Mouse (Mus musculus) liver, embryonic 11.5 days (tissue): Measurements from ENCODE around the gene Brwd3. TPM values are rescaled to one million over a fixed set of nuclear protein-coding genes. Genes with fewer than 3 reads are reported as not detected.
A peak's percentile ranks its signal among the peaks of the same experiment; 100 is the strongest.

Source experiments
- ATAC-seq: fragments of 200-750 bp; cut with Nextera tagmentation; replicated peaks from 2 replicates; pipeline ENCODE4 v1.8.0; 2017; ENCODE audit warnings: moderate number of reproducible peaks, mild to moderate bottlenecking, moderate TSS enrichment, moderate library complexity; ENCODE audit not compliant: low FRiP score
- DNase-seq: peaks from one replicate; pipeline ENCODE4 v3.0.0-alpha.2; 2017; ENCODE audit warnings: low spot score
- H3K27ac ChIP-seq: fragments of 300-500 bp; sonication (generic); 2 replicates; pipeline ENCODE4 v1.5.1; 2014; ENCODE audit warnings: mild to moderate bottlenecking, low read depth, low read length, control low read depth
- H3K27me3 ChIP-seq: fragments of 300-500 bp; sonication (generic); replicated peaks from 2 replicates; pipeline ENCODE4 v1.6.1; 2014; ENCODE audit warnings: low read length, mixed read lengths; ENCODE audit not compliant: control insufficient read depth, insufficient read depth
- H3K36me3 ChIP-seq: fragments of 300-500 bp; sonication (generic); 2 replicates; pipeline ENCODE4 v1.6.1; 2014; ENCODE audit warnings: mild to moderate bottlenecking, low read length, moderate library complexity, mixed read lengths; ENCODE audit not compliant: control insufficient read depth, insufficient read depth
- H3K4me1 ChIP-seq: fragments of 300-500 bp; sonication (generic); replicated peaks from 2 replicates; pipeline ENCODE4 v1.6.1; 2014; ENCODE audit warnings: low read length, mixed read lengths; ENCODE audit not compliant: control insufficient read depth, insufficient read depth
- H3K4me2 ChIP-seq: fragments of 300-500 bp; sonication (generic); 2 replicates; pipeline ENCODE4 v1.6.1; 2014; ENCODE audit warnings: mild to moderate bottlenecking, control low read depth, moderate library complexity
- H3K4me3 ChIP-seq: fragments of 300-500 bp; sonication (generic); 2 replicates; pipeline ENCODE4 v1.5.1; 2014; ENCODE audit warnings: low read depth, low read length, control low read depth
- H3K9ac ChIP-seq: fragments of 300-500 bp; sonication (generic); 2 replicates; pipeline ENCODE4 v1.6.1; 2014; ENCODE audit warnings: low read depth, low read length, control low read depth
- H3K9me3 ChIP-seq: fragments of 300-500 bp; sonication (generic); 2 replicates; pipeline ENCODE4 v1.6.1; 2016; ENCODE audit warnings: low read length, inconsistent platforms, mixed read lengths; ENCODE audit not compliant: control insufficient read depth
- WGBS: fragments of 180-500 bp; shearing (Covaris S2); extraction: QIAGEN DNeasy Blood & Tissue Kit; methylation state at CpG from one replicate; pipeline ENCODE4 v1.1.7; 2014; 5-methylcytosine and 5-hydroxymethylcytosine counted together
- polyA plus RNA-seq: library from polyadenylated mRNA; unstranded; fragments of >200 nt; fragmentation: Nextera tagmentation; extraction: Ambion mirVana; gene quantifications from 2 replicates; pipeline ENCODE4 v1.2.1, GENCODE M21; 2014

The Brwd3 gene
- 2.5 and 2.6 TPM in 2 replicates for polyA plus RNA-seq

- peak within 1 kb of the TSS; percentile 56 for H3K9ac ChIP-seq
- peak; percentile 62 for DNase-seq
- H3K4me3 ChIP-seq, result peak within 1 kb of the TSS; percentile 65
- peak; percentile 93 for ATAC-seq
- peak within 1 kb of the TSS; percentile 59 for H3K27ac ChIP-seq
- no peaks in the 10 kb centered on the region for H3K36me3 ChIP-seq
- no peaks in the 10 kb centered on the region for H3K27me3 ChIP-seq
- H3K4me2 ChIP-seq, result peak within 1 kb of the TSS; percentile 62
- WGBS, result 15% methylated on average over 37 of the region's 39 CpGs
- no peaks in the 10 kb centered on the region for H3K4me1 ChIP-seq
- no peaks in the 10 kb centered on the region for H3K9me3 ChIP-seq
Measured at GRCm38 (mm10) chrX:108834090-108834774, at the start of gene Brwd3. TSS of gene Brwd3 (minus strand) at chrX:108834372.

DNA sequence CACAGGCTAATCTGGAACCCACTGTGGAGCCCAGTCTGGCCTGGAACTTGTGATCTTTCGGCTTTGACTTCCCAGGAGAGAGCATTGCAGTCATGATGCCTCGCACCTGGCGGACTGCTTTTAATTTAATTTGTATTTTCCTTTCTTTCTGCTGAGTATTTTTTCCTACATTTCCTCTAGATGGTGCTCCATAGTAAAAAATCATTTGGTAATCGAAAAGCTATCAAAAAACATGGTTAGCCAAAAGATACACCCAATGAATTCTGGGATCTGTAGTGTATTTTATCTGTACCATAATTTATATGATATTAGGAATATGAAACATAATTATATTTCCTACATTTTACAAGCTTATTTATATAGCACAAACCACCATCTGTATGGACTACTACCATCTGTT, 28.5 kb upstream of the Brwd3 start:
- Histone ChIP-seq H3K4me2 (no peak overlapping the region), H3K9me3 (no peaks in the 10 kb centered on the region), H3K27ac (no peak overlapping the region), H3K4me1 (no peaks in the 10 kb centered on the region), H3K4me3 (no peak overlapping the region), H3K9ac (no peak overlapping the region), H3K27me3 (no peaks in the 10 kb centered on the region), H3K36me3 (no peaks in the 10 kb centered on the region)
- WGBS, result 84% methylated on average over 4 of the region's 4 CpGs
- DNase-seq (no peak), ATAC-seq (no peak)

DNA sequence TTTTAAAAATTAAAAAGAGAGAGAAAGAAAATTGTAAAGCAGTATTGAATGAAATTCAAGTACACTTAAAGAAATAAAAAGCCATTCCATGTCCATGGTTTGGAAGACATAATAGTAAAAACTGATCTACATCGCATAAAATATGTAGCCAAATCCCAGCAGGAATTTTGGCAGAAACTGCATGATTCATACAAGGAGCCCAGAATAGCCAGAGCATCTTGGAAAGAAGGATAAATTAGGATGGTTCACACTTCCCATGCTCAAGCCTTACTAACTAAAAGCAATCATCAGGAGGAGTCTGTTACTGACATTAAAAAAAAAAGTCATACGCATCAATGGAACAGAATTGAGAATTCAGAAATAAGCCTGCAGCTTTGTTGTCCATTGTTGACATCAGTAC, 8.5 kb upstream of the Brwd3 start:
- Histone ChIP-seq H3K36me3 (no peaks in the 10 kb centered on the region), H3K4me3 (no peak overlapping the region), H3K4me1 (no peaks in the 10 kb centered on the region), H3K4me2 (no peak overlapping the region), H3K9me3 (no peaks in the 10 kb centered on the region), H3K27ac (no peak overlapping the region), H3K27me3 (no peaks in the 10 kb centered on the region), H3K9ac (no peak overlapping the region)
- 88% methylated on average over 2 of the region's 2 CpGs for WGBS
- DNase-seq (no peak), ATAC-seq (no peak)

DNA sequence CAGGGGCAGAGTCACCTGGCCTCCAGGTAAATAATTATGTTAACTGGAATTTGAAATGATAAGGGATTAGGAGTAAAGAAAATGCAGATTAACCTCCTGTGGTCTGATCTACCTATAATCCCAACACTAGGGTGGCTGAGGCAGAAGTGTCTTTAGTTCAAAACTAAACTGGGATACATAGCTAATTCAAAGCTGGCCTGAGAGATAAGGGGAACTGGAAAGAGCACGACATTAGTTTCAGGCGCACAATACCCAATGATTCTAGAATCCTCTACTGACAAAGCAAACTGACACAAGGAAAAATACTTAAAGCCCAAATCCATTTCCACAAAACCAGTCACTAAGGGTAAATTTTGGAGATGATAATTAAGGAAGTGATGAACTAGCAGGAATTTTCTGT, 2.2 kb upstream of the Brwd3 start:
- Histone ChIP-seq H3K36me3 (no peaks in the 10 kb centered on the region), H3K27me3 (no peaks in the 10 kb centered on the region), H3K4me1 (no peaks in the 10 kb centered on the region), H3K9ac (no peak overlapping the region), H3K9me3 (no peaks in the 10 kb centered on the region), H3K4me3 (no peak overlapping the region), H3K27ac (no peak overlapping the region), H3K4me2 (no peak overlapping the region)
- 62% methylated on average over 2 of the region's 2 CpGs for WGBS
- ATAC-seq (no peak), DNase-seq (no peak)

DNA sequence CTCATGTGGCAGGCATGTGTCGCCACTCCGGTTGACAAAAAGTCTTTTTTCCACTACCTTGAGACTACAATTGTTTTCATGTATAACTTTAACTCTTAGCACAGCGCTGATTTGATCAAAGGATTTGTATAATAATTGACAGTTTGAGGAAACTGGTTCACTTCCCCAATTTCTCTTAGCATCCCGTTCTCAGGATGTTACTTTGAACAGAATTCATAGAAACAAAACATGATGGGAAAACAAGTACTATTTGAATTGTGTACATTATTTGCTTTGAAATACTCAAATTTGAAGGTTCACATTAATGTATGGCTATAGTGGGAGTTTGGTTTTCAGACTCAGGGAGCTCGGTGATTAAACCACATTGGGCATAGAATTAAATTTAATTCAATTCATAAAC, 1.1 kb upstream of the Brwd3 start:
- H3K27me3 ChIP-seq, result no peaks in the 10 kb centered on the region
- H3K4me3 ChIP-seq, result peak overlapping the region; percentile 65
- H3K9me3 ChIP-seq, result no peaks in the 10 kb centered on the region
- H3K9ac ChIP-seq, result no peak overlapping the region
- DNase-seq, result no peak
- H3K36me3 ChIP-seq, result no peaks in the 10 kb centered on the region
- no peak for ATAC-seq
- no peaks in the 10 kb centered on the region for H3K4me1 ChIP-seq
- 55% methylated on average over 5 of the region's 5 CpGs for WGBS
- no peak overlapping the region for H3K27ac ChIP-seq
- H3K4me2 ChIP-seq, result peak overlapping the region; percentile 52

DNA sequence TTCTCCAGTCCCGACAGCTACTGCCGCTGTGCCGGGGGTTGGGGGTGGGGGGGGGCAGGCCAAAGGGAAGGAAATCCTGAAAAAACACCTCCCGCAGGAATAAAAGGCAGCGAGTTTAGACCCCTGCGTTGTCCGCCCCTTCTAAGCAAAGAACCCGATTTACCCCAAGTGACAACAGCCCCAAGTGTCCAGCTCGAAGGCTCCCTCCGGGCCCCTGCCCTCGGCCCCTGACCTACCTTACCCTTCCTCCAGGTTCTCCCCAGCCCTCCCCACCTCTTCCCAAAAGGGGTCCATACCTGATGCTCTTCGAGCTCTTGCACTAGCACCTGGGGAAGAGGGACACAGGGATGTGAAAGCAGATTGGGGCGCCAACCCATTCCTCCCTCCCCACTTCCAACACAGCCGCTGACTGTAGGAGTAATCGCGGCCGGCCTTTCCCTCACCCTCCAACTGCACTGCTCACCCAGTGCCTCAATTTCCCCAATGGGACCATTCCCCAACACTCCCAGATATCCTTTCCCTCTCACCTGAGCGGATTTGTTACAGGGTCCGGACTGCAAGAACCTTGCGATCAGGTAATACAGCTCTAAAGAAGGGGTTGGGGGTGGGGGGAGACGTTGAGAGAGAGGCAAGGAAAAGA, 671 bp downstream of the Brwd3 start:
- Histone ChIP-seq H3K9ac (peak overlapping the region; percentile 56), H3K4me1 (no peaks in the 10 kb centered on the region), H3K4me3 (peak overlapping the region; percentile 65), H3K27ac (peak overlapping the region; percentile 59), H3K27me3 (no peaks in the 10 kb centered on the region), H3K9me3 (no peaks in the 10 kb centered on the region), H3K36me3 (no peaks in the 10 kb centered on the region), H3K4me2 (peak overlapping the region; percentile 62)
- WGBS, result 20% methylated on average over 21 of the region's 21 CpGs
- ATAC-seq (peak; percentile 33), DNase-seq (peak; percentile 37)

DNA sequence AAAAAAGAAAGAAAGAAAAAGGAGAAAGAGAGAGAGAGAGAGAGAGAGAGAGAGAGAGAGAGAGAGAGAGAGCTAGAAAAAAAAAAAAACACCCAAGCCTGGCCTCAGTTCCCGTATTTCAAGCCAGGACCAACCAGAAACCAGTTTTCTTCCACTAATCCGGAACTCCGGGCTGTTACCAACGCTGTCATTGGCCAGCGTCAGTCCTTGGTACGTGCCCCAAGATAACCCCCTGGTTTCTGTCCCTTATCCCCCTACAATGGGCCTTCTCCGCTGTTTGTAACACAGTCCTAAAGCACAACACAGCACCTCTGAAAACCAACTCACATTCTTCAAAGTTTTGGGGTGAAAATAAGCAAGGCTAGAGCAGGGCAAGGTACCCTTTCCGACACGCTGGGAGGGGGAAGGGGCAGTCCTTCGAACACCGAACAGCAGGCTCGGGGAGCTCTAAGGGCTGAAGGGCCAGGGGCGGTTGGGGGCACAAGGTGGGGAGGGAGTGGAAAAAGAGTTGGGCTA, 1.4 kb downstream of the Brwd3 start:
- H3K4me1 ChIP-seq, result no peaks in the 10 kb centered on the region
- whole genome bisulfite sequencing, result 10% methylated on average over 13 of the region's 13 CpGs
- no peaks in the 10 kb centered on the region for H3K27me3 ChIP-seq
- H3K4me3 ChIP-seq, result peak overlapping the region; percentile 65
- H3K9me3 ChIP-seq, result no peaks in the 10 kb centered on the region
- H3K9ac ChIP-seq, result peak overlapping the region; percentile 56
- DNase-seq (peak; percentile 46), ATAC-seq (peak; percentile 76)
- peak overlapping the region; percentile 16 for H3K27ac ChIP-seq
- H3K36me3 ChIP-seq, result no peaks in the 10 kb centered on the region
- peak overlapping the region; percentile 62 for H3K4me2 ChIP-seq

DNA sequence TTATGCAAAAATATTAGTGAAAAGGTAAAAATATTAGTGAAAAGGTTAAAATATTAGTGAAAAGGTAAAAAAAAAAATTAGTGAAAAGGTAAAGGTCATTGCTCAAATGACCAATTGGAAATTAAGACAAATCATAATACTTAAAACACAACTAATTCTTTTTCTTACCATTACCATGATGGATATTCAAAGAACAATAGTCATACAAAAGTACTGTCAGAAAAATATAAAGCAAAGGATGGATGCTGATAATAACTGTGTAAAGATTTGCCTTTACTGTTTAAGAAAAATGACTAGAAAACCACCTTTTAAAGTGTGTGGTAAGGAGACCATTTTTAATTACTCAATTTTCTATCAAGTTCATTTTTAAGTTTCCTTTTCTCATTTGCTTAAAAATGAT, 2.9 kb downstream of the Brwd3 start:
- Histone ChIP-seq H3K27me3 (no peaks in the 10 kb centered on the region), H3K4me1 (no peaks in the 10 kb centered on the region), H3K36me3 (no peaks in the 10 kb centered on the region), H3K27ac (no peak overlapping the region), H3K9me3 (no peaks in the 10 kb centered on the region), H3K9ac (no peak overlapping the region), H3K4me3 (no peak overlapping the region), H3K4me2 (no peak overlapping the region)
- DNase-seq (no peak), ATAC-seq (no peak)

DNA sequence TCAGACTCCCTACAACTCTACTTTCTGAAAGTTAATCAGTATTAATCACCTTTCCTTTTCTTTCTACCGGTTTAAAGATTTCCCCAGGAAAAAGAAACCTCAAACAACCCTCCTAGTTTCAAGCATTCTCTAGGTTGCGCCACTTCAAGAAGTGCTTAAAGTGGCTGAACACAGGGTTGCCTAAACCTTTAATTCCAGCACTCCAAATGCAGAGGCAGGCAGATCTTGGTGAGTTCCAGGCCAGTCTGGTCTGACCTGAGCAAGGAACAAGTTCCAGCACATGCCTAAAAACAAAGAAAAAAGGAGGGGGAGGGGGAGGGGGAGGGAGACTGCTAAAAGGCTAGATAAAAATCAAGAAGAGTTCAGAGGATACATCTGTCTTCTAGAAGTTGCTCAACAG, 6.1 kb downstream of the Brwd3 start:
- H3K9me3 ChIP-seq, result no peaks in the 10 kb centered on the region
- 61% methylated on average over 2 of the region's 2 CpGs for WGBS
- no peak for DNase-seq
- no peak overlapping the region for H3K9ac ChIP-seq
- no peak for ATAC-seq
- no peak overlapping the region for H3K4me3 ChIP-seq
- H3K27me3 ChIP-seq, result no peaks in the 10 kb centered on the region
- no peak overlapping the region for H3K27ac ChIP-seq
- no peaks in the 10 kb centered on the region for H3K4me1 ChIP-seq
- no peaks in the 10 kb centered on the region for H3K36me3 ChIP-seq
- H3K4me2 ChIP-seq, result no peak overlapping the region
